Mouse (Mus musculus): ENCODE measurements at regions not wholly inside any gene's neighbourhood (a gene's known extent, or its start where the extent isn't known, plus 50 kb on each side); places are given as distances from the start of the nearest gene placed in this dataset.

- 51% methylated on average over 12 of the region's 12 CpGs for WGBS
- no peaks in the 10 kb centered on the region for H3K27me3 ChIP-seq (ENCODE audit: control insufficient read depth, insufficient read depth, low read length)
- no peaks in the 10 kb centered on the region for H3K36me3 ChIP-seq (ENCODE audit: control insufficient read depth, insufficient read depth, low read length)
- H3K4me1 ChIP-seq (ENCODE audit: control insufficient read depth, insufficient read depth, insufficient read length, low read length) = no peaks in the 10 kb centered on the region
- no peak for TF ChIP-seq CTCF (IDR thresholded peaks at IDR 0.05; ENCODE audit: extremely low read depth, insufficient read length, insufficient replicate concordance, low read depth, low read length)
- TF ChIP-seq POLR2A (IDR thresholded peaks at IDR 0.05; ENCODE audit: low read depth, low read length) = no peak
- no peak overlapping the region for H3K27ac ChIP-seq (ENCODE audit: insufficient read depth, low read depth, low read length)
- no peak overlapping the region for H3K4me3 ChIP-seq (ENCODE audit: low read depth, low read length)
These were observed 68.4 kb downstream of the Syf2 start for GRCm38 (mm10) chr4:134998928-134999658.

DNA sequence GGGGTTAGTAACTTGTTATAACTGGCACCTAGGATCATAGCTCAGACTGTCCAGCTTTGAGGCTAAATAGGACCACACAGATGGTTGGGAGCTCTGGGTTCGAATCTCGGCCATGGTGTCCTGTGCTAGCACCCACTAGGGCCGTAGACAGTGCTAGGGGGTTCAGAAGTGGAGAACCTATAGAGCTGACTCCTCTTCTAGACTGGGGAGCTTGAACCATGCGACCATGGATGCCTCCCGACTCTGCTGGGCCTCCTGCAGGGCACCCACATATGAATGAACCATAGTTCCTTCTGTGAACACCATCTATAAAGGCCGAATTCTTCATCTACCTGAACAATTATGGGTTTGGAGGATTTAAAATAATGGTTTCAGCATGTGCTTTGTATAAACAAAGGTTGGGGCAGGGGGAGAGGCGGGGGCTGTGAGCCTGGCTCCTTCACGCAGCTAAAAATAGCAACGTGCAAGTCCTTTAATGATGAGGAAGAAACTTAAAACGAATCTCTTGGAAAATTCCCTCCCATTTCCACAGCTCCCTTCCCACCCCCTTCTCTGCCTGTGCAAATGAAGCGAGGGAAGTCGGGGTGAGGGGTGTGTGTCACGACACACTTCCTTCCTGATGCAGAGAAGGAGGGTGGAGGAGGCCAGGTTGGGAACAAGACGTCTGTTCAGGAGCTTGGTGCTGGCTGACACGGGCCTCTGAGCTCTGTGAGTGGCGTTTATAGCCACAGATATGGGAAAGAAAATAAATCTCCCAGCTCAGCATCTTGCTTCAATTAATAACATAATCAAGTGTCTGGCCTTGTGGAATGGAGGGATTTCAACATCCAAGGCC lies 71.6 kb downstream of the Syf2 start:
- H3K27ac ChIP-seq (ENCODE audit: insufficient read depth, low read depth, low read length) = no peak overlapping the region
- WGBS = 40% methylated on average over 16 of the region's 16 CpGs
- TF ChIP-seq CTCF (IDR thresholded peaks at IDR 0.05; ENCODE audit: extremely low read depth, insufficient read length, insufficient replicate concordance, low read depth, low read length) (no peak), POLR2A (IDR thresholded peaks at IDR 0.05; ENCODE audit: low read depth, low read length) (no peak)

DNA sequence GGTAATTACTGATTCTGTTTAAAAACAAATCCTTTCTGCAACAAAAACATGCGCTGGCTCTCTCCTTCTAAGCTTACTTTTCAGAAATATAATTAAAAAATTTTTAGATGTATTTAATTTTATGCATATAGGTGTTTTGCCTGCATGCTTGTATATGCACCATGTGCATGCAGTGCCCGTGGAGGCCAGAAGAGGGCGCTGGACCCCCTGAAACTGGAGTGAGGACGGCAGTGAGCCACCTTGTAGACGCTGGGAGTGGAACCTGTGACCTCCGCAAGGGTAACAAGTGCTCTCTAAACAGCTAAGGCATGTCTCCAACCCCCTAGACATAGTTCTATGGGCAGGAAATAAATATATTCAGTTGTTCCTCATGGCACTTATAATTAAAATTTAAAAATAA lies 80.7 kb downstream of the Syf2 start:
- no peaks in the 10 kb centered on the region for H3K36me3 ChIP-seq (ENCODE audit: control insufficient read depth, insufficient read depth, low read length)
- TF ChIP-seq POLR2A (IDR thresholded peaks at IDR 0.05; ENCODE audit: low read depth, low read length) (no peak), CTCF (IDR thresholded peaks at IDR 0.05; ENCODE audit: extremely low read depth, insufficient read length, insufficient replicate concordance, low read depth, low read length) (peak; percentile 22; the same call in 1 of the 2 replicates)
- 80% methylated on average over 6 of the region's 6 CpGs for WGBS
- no peak overlapping the region for H3K4me3 ChIP-seq (ENCODE audit: low read depth, low read length)
- H3K4me1 ChIP-seq (ENCODE audit: control insufficient read depth, insufficient read depth, insufficient read length, low read length) = no peaks in the 10 kb centered on the region
- H3K27me3 ChIP-seq (ENCODE audit: control insufficient read depth, insufficient read depth, low read length) = 0 out of 2 replicates have a peak, but pooled peaks cover 3% of the 10 kb centered on the region
- H3K27ac ChIP-seq (ENCODE audit: insufficient read depth, low read depth, low read length) = no peak overlapping the region

More for the DNA sequence above, 71.6 kb downstream of the Syf2 start:
- no peak overlapping the region for H3K4me3 ChIP-seq (ENCODE audit: low read depth, low read length)
- no peaks in the 10 kb centered on the region for H3K36me3 ChIP-seq (ENCODE audit: control insufficient read depth, insufficient read depth, low read length)
- H3K27me3 ChIP-seq (ENCODE audit: control insufficient read depth, insufficient read depth, low read length) = no peaks in the 10 kb centered on the region
- no peaks in the 10 kb centered on the region for H3K4me1 ChIP-seq (ENCODE audit: control insufficient read depth, insufficient read depth, insufficient read length, low read length)

GRCm38 (mm10) chr4:135012945-135013344 lies 82.2 kb downstream of the Syf2 start:
- Histone ChIP-seq H3K27ac (ENCODE audit: insufficient read depth, low read depth, low read length) (no peak overlapping the region), H3K36me3 (ENCODE audit: control insufficient read depth, insufficient read depth, low read length) (no peaks in the 10 kb centered on the region), H3K4me3 (ENCODE audit: low read depth, low read length) (no peak overlapping the region), H3K4me1 (ENCODE audit: control insufficient read depth, insufficient read depth, insufficient read length, low read length) (no peaks in the 10 kb centered on the region), H3K27me3 (ENCODE audit: control insufficient read depth, insufficient read depth, low read length) (0 out of 2 replicates have a peak, but pooled peaks cover 3% of the 10 kb centered on the region)
- 78% methylated on average over 4 of the region's 4 CpGs for WGBS
- TF ChIP-seq CTCF (IDR thresholded peaks at IDR 0.05; ENCODE audit: extremely low read depth, insufficient read length, insufficient replicate concordance, low read depth, low read length) (no peak), POLR2A (IDR thresholded peaks at IDR 0.05; ENCODE audit: low read depth, low read length) (no peak)

- 0 out of 2 replicates have a peak, but pooled peaks cover 3% of the 10 kb centered on the region for H3K27me3 ChIP-seq (ENCODE audit: control insufficient read depth, insufficient read depth, low read length)
These were observed 83.2 kb downstream of the Syf2 start for GRCm38 (mm10) chr4:135013932-135014331.

GRCm38 (mm10) chr4:135018018-135018417 lies 87.3 kb downstream of the Syf2 start:
- WGBS = 14% methylated on average over 8 of the region's 8 CpGs
- TF ChIP-seq CTCF (IDR thresholded peaks at IDR 0.05; ENCODE audit: extremely low read depth, insufficient read length, insufficient replicate concordance, low read depth, low read length) = peak; percentile 86; the same call in 1 of the 2 replicates
- no peak for TF ChIP-seq POLR2A (IDR thresholded peaks at IDR 0.05; ENCODE audit: low read depth, low read length)
- H3K4me3 ChIP-seq (ENCODE audit: low read depth, low read length) = no peak overlapping the region
- H3K27me3 ChIP-seq (ENCODE audit: control insufficient read depth, insufficient read depth, low read length) = no peaks in the 10 kb centered on the region
- no peaks in the 10 kb centered on the region for H3K36me3 ChIP-seq (ENCODE audit: control insufficient read depth, insufficient read depth, low read length)
- H3K4me1 ChIP-seq (ENCODE audit: control insufficient read depth, insufficient read depth, insufficient read length, low read length) = no peaks in the 10 kb centered on the region
- H3K27ac ChIP-seq (ENCODE audit: insufficient read depth, low read depth, low read length) = no peak overlapping the region

More at GRCm38 (mm10) chr4:135013932-135014331, 83.2 kb downstream of the Syf2 start:
- H3K27ac ChIP-seq (ENCODE audit: insufficient read depth, low read depth, low read length) = no peak overlapping the region
- H3K4me1 ChIP-seq (ENCODE audit: control insufficient read depth, insufficient read depth, insufficient read length, low read length) = no peaks in the 10 kb centered on the region
- no peak for TF ChIP-seq POLR2A (IDR thresholded peaks at IDR 0.05; ENCODE audit: low read depth, low read length)
- peak; percentile 34; the same call in 1 of the 2 replicates for TF ChIP-seq CTCF (IDR thresholded peaks at IDR 0.05; ENCODE audit: extremely low read depth, insufficient read length, insufficient replicate concordance, low read depth, low read length)
- 61% methylated on average over 2 of the region's 2 CpGs for WGBS
- no peaks in the 10 kb centered on the region for H3K36me3 ChIP-seq (ENCODE audit: control insufficient read depth, insufficient read depth, low read length)
- H3K4me3 ChIP-seq (ENCODE audit: low read depth, low read length) = no peak overlapping the region

GRCm38 (mm10) chr4:135019120-135019519 lies 88.4 kb downstream of the Syf2 start:
- H3K4me1 ChIP-seq (ENCODE audit: control insufficient read depth, insufficient read depth, insufficient read length, low read length) = no peaks in the 10 kb centered on the region
- WGBS = 36% methylated on average over 2 of the region's 2 CpGs
- H3K36me3 ChIP-seq (ENCODE audit: control insufficient read depth, insufficient read depth, low read length) = no peaks in the 10 kb centered on the region
- no peak overlapping the region for H3K27ac ChIP-seq (ENCODE audit: insufficient read depth, low read depth, low read length)
- TF ChIP-seq CTCF (IDR thresholded peaks at IDR 0.05; ENCODE audit: extremely low read depth, insufficient read length, insufficient replicate concordance, low read depth, low read length) (no peak), POLR2A (IDR thresholded peaks at IDR 0.05; ENCODE audit: low read depth, low read length) (no peak)
- H3K4me3 ChIP-seq (ENCODE audit: low read depth, low read length) = no peak overlapping the region
- H3K27me3 ChIP-seq (ENCODE audit: control insufficient read depth, insufficient read depth, low read length) = no peaks in the 10 kb centered on the region

Data from small intestine, adult 2 months (tissue).